Mouse (Mus musculus): ENCODE measurements at regions not wholly inside any gene's neighbourhood (a gene's known extent, or its start where the extent isn't known, plus 50 kb on each side); places are given as distances from the start of the nearest gene placed in this dataset.

DNA sequence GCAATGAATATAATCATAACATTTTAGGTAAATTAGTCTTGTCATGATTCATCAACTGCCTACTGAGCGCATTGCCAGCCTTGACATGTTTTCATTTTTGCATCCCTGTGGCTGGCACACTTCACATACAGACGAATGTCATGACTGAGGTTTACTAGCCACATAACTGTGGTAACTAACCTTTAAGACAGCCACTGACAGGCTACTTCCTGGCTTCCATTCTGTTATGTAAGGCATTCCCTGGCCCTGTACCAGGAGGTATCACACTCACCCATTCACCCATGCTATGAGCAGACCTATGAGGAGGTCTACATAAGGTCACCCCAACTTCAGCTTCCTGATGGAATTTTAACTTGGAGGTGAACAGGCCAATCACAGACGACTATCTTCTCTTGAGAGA lies 212.8 kb downstream of the Gm12728 start:
- no peaks in the 10 kb centered on the region for H3K36me3 ChIP-seq (ENCODE audit: control insufficient read depth, insufficient read depth, low read length)
- H3K27me3 ChIP-seq (replicated peaks; ENCODE audit: control insufficient read depth, insufficient read depth, low read length): no peaks in the 10 kb centered on the region
- ATAC-seq: no peak
- WGBS: 90% methylated on average over 3 of the region's 3 CpGs
- no peak overlapping the region for H3K9ac ChIP-seq (ENCODE audit: low read depth, low read length)
- H3K4me3 ChIP-seq (ENCODE audit: low read length): no peak overlapping the region
- H3K4me2 ChIP-seq (ENCODE audit: low read length): no peak overlapping the region
- no peaks in the 10 kb centered on the region for H3K4me1 ChIP-seq (ENCODE audit: control insufficient read depth, insufficient read depth, low read depth, low read length)
- H3K27ac ChIP-seq (ENCODE audit: low read depth, low read length): no peak overlapping the region
- H3K9me3 ChIP-seq (ENCODE audit: control insufficient read depth, low read length): no peaks in the 10 kb centered on the region

- Histone ChIP-seq H3K4me3 (ENCODE audit: low read length) (no peak overlapping the region), H3K36me3 (ENCODE audit: control insufficient read depth, insufficient read depth, low read length) (no peaks in the 10 kb centered on the region), H3K9ac (ENCODE audit: low read depth, low read length) (no peak overlapping the region), H3K9me3 (ENCODE audit: control insufficient read depth, low read length) (no peaks in the 10 kb centered on the region), H3K27me3 (replicated peaks; ENCODE audit: control insufficient read depth, insufficient read depth, low read length) (no peaks in the 10 kb centered on the region), H3K4me1 (ENCODE audit: control insufficient read depth, insufficient read depth, low read depth, low read length) (no peaks in the 10 kb centered on the region; the same call in 1 of the 2 replicates), H3K4me2 (ENCODE audit: low read length) (no peak overlapping the region), H3K27ac (ENCODE audit: low read depth, low read length) (no peak overlapping the region)
- ATAC-seq: no peak
- WGBS: 86% methylated on average over 5 of the region's 5 CpGs
Measured at GRCm38 (mm10) chr4:106005936-106006335, 216.3 kb downstream of the Gm12728 start.

DNA sequence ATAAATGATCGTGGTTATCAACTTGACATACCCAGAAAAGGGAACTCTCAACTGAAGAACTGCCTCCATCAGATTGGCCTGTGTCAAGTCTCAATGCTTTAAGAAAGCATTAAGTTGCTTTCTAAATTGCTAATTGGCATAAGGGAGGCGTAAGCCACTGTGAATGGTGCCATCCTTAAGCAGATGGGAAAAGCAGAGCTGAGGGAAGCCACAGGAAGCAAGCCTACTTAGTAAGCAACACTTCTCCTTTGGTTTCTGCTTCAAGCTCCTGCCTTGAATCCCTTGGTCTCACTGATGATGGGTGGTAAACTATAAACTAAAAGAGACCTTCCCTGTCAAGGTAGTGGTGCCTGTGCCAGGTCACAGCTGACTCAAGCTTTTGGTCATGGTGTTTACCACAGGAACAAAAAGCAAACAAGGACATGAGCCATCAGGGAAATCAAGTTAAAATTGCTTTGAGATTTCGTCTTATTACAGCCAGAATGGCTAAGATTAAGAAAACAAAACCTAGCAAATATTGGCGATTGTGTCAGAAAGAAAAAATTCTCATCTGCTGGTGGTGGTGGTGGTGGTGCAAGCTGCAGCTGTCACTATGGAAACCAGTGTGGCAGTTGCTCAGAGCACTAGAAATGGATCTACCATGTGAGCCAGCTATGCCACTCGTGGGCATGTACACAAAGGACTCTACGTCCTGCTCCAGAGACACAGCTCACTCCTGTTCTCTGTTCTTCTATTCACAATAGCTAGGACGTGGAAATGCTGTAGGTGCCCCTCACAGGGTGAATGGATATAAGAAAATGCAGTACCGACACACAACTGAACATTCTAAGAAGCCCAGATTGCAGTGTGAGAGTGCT lies 217.9 kb downstream of the Gm12728 start:
- Histone ChIP-seq H3K27me3 (replicated peaks; ENCODE audit: control insufficient read depth, insufficient read depth, low read length) (no peaks in the 10 kb centered on the region), H3K9me3 (ENCODE audit: control insufficient read depth, low read length) (no peaks in the 10 kb centered on the region), H3K27ac (ENCODE audit: low read depth, low read length) (peak overlapping the region; percentile 14), H3K4me1 (ENCODE audit: control insufficient read depth, insufficient read depth, low read depth, low read length) (no peaks in the 10 kb centered on the region; the same call in 1 of the 2 replicates), H3K36me3 (ENCODE audit: control insufficient read depth, insufficient read depth, low read length) (no peaks in the 10 kb centered on the region), H3K4me3 (ENCODE audit: low read length) (no peak overlapping the region), H3K4me2 (ENCODE audit: low read length) (no peak overlapping the region), H3K9ac (ENCODE audit: low read depth, low read length) (no peak overlapping the region)
- WGBS: 53% methylated on average over 8 of the region's 8 CpGs
- ATAC-seq: peak; percentile 78

DNA sequence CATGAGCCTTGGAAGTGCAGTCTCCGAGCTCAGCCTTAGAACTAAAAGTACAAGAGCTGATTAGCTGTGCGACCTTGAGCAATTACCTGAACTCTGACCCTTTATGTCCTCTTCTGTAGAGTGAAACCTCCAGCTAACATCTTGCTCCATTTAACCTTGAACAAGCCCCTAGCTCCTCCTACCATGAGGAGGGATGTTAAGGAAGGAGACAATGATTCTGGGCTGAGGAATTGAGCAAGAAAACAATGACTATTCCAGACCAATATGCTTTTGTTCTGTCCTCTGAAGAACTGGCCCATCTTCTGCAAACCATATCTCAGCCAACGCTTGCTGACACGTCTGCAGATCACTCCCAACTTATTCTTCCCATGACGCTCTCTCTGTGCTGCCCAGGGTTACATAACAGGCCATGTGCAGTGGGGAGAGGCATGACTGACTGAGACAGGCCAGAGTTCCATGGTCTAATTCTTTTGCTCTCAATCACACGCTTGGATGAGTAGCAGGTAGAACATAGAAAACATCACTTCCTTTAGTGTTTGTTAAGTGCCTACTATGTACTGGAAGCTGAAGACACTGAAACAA lies 227.5 kb downstream of the Gm12728 start:
- Histone ChIP-seq H3K4me2 (ENCODE audit: low read length) (no peak overlapping the region), H3K9ac (ENCODE audit: low read depth, low read length) (no peak overlapping the region), H3K27me3 (replicated peaks; ENCODE audit: control insufficient read depth, insufficient read depth, low read length) (no peaks in the 10 kb centered on the region), H3K4me1 (ENCODE audit: control insufficient read depth, insufficient read depth, low read depth, low read length) (no peaks in the 10 kb centered on the region), H3K9me3 (ENCODE audit: control insufficient read depth, low read length) (no peaks in the 10 kb centered on the region), H3K36me3 (ENCODE audit: control insufficient read depth, insufficient read depth, low read length) (no peaks in the 10 kb centered on the region), H3K4me3 (ENCODE audit: low read length) (no peak overlapping the region), H3K27ac (ENCODE audit: low read depth, low read length) (no peak overlapping the region)
- ATAC-seq: no peak
- WGBS: 88% methylated on average over 6 of the region's 6 CpGs

DNA sequence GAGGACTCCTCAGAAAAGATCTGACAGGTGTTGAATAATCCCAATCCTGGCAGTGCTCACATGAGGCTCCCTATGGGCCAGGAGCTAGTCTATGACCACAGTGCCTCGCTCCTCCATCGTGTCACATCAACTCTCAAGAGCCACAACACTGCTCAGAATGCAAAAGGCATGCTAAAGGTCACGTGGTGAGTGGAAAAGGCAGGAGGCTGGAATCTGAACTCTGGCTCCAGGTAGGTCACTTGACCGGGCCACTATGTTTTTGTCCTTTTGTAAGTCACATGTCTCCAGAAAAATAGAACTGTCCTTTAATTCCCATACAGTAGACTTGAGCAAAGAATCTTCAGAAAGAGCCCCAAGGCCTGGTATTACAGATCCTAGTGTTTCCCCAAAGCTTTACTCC lies 229.3 kb downstream of the Gm12728 start:
- no peaks in the 10 kb centered on the region for H3K27me3 ChIP-seq (replicated peaks; ENCODE audit: control insufficient read depth, insufficient read depth, low read length)
- H3K36me3 ChIP-seq (ENCODE audit: control insufficient read depth, insufficient read depth, low read length): no peaks in the 10 kb centered on the region
- no peak overlapping the region for H3K9ac ChIP-seq (ENCODE audit: low read depth, low read length)
- no peak overlapping the region for H3K4me3 ChIP-seq (ENCODE audit: low read length)
- 84% methylated on average over 4 of the region's 4 CpGs for WGBS
- H3K9me3 ChIP-seq (ENCODE audit: control insufficient read depth, low read length): no peaks in the 10 kb centered on the region
- no peak overlapping the region for H3K27ac ChIP-seq (ENCODE audit: low read depth, low read length)
- no peak for ATAC-seq
- no peak overlapping the region for H3K4me2 ChIP-seq (ENCODE audit: low read length)
- H3K4me1 ChIP-seq (ENCODE audit: control insufficient read depth, insufficient read depth, low read depth, low read length): no peaks in the 10 kb centered on the region

DNA sequence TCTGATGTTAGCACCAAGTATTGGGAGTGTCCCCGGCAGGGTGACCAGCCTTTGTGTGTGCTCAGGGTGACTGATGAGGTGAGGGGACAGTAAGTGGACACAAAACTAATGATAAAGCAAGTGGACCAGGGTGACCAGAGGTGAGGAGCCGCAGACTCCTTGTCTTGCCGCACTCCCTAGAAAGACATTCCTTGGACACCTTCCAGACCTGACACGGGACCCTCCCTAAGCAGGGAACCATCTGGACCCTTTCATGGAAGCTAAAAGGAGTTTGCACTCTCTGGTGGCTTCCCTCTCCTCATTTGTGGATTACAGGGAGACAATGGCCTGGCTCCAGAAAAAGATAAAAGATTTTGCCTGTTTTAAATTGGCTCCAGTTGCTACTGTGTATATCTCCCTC lies 230.7 kb downstream of the Gm12728 start:
- no peaks in the 10 kb centered on the region for H3K4me1 ChIP-seq (ENCODE audit: control insufficient read depth, insufficient read depth, low read depth, low read length)
- no peak overlapping the region for H3K27ac ChIP-seq (ENCODE audit: low read depth, low read length)
- H3K4me2 ChIP-seq (ENCODE audit: low read length): no peak overlapping the region
- H3K4me3 ChIP-seq (ENCODE audit: low read length): no peak overlapping the region
- H3K9me3 ChIP-seq (ENCODE audit: control insufficient read depth, low read length): no peaks in the 10 kb centered on the region
- no peaks in the 10 kb centered on the region for H3K27me3 ChIP-seq (replicated peaks; ENCODE audit: control insufficient read depth, insufficient read depth, low read length)
- WGBS: 63% methylated on average over 4 of the region's 4 CpGs
- no peak overlapping the region for H3K9ac ChIP-seq (ENCODE audit: low read depth, low read length)
- ATAC-seq: peak; percentile 50; the same call in 1 of the 2 replicates
- no peaks in the 10 kb centered on the region for H3K36me3 ChIP-seq (ENCODE audit: control insufficient read depth, insufficient read depth, low read length)

GRCm38 (mm10) chr4:106024591-106024990 lies 234.9 kb downstream of the Gm12728 start:
- Histone ChIP-seq H3K4me2 (ENCODE audit: low read length) (no peak overlapping the region), H3K4me3 (ENCODE audit: low read length) (no peak overlapping the region), H3K27me3 (replicated peaks; ENCODE audit: control insufficient read depth, insufficient read depth, low read length) (no peaks in the 10 kb centered on the region), H3K9me3 (ENCODE audit: control insufficient read depth, low read length) (no peaks in the 10 kb centered on the region), H3K36me3 (ENCODE audit: control insufficient read depth, insufficient read depth, low read length) (no peaks in the 10 kb centered on the region), H3K9ac (ENCODE audit: low read depth, low read length) (no peak overlapping the region), H3K4me1 (ENCODE audit: control insufficient read depth, insufficient read depth, low read depth, low read length) (no peaks in the 10 kb centered on the region), H3K27ac (ENCODE audit: low read depth, low read length) (no peak overlapping the region)
- 85% methylated on average over 1 of the region's 1 CpGs for WGBS
- ATAC-seq: no peak

- no peak overlapping the region for H3K4me3 ChIP-seq (ENCODE audit: low read length)
- no peak overlapping the region for H3K4me2 ChIP-seq (ENCODE audit: low read length)
- H3K4me1 ChIP-seq (ENCODE audit: control insufficient read depth, insufficient read depth, low read depth, low read length): no peaks in the 10 kb centered on the region
- H3K36me3 ChIP-seq (ENCODE audit: control insufficient read depth, insufficient read depth, low read length): no peaks in the 10 kb centered on the region
- H3K9ac ChIP-seq (ENCODE audit: low read depth, low read length): no peak overlapping the region
- no peak for ATAC-seq
- 56% methylated on average over 15 of the region's 15 CpGs for WGBS
- no peaks in the 10 kb centered on the region for H3K9me3 ChIP-seq (ENCODE audit: control insufficient read depth, low read length)
- no peak overlapping the region for H3K27ac ChIP-seq (ENCODE audit: low read depth, low read length)
- H3K27me3 ChIP-seq (replicated peaks; ENCODE audit: control insufficient read depth, insufficient read depth, low read length): no peaks in the 10 kb centered on the region
Measured at GRCm38 (mm10) chr4:106025966-106026637, 236.4 kb downstream of the Gm12728 start.

- Histone ChIP-seq H3K9ac (ENCODE audit: low read depth, low read length) (no peak overlapping the region), H3K27ac (ENCODE audit: low read depth, low read length) (no peak overlapping the region), H3K36me3 (ENCODE audit: control insufficient read depth, insufficient read depth, low read length) (no peaks in the 10 kb centered on the region), H3K9me3 (ENCODE audit: control insufficient read depth, low read length) (no peaks in the 10 kb centered on the region), H3K4me2 (ENCODE audit: low read length) (no peak overlapping the region), H3K4me1 (ENCODE audit: control insufficient read depth, insufficient read depth, low read depth, low read length) (no peaks in the 10 kb centered on the region), H3K4me3 (ENCODE audit: low read length) (no peak overlapping the region), H3K27me3 (replicated peaks; ENCODE audit: control insufficient read depth, insufficient read depth, low read length) (no peaks in the 10 kb centered on the region)
- ATAC-seq: no peak
- WGBS: 40% methylated on average over 7 of the region's 7 CpGs
Measured at GRCm38 (mm10) chr4:106040376-106040775, 250.7 kb downstream of the Gm12728 start.
